Mouse (Mus musculus) brain, adult 2 months (tissue): ENCODE data around the gene Fam129b.

Source experiments
- DNase-seq: peaks from one replicate; pipeline ENCODE4 v3.0.0; 2011; ENCODE audit warnings: low read depth, low spot score

Gene Fam129b

DNA sequence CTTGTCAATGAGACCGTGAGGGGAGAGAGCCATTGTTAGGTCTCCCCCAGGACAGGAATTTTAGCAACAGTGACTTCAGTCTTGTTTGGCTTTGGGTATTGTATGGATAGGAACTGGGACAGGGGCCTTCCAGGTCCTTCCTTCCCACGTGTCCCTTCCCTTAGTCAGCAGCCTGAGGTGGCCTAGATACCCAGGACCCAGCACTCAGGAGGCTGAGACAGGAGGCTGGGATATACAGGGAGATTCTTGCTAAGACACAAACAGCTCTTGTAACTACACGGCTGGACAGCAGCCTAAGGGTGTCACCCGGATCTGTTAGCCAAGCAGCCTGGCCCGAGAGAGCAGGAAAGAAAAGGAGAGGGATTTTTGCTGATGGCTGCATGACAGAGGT lies 16.3 kb upstream of the Fam129b start:
- DNase-seq, result no peak

DNA sequence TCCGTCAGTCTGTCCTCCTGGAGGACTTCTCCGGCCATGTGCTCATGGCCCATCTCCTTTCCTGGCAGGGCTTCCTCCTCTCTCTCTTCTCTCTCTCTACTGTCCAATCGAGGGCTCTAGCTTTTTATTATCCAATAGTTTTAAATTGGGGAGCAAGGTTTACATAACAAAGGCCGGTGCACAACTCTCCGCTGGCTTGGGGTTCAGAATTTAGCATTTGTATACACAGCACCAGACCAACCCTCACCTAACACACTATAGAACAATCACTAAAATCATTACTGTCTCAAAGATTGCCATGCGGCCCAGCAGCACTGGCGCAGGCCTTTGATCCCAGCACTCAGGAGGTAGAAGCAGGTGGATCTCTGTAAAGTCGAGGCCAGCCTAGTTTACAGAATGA lies 15.1 kb upstream of the Fam129b start:
- no peak for DNase-seq

DNA sequence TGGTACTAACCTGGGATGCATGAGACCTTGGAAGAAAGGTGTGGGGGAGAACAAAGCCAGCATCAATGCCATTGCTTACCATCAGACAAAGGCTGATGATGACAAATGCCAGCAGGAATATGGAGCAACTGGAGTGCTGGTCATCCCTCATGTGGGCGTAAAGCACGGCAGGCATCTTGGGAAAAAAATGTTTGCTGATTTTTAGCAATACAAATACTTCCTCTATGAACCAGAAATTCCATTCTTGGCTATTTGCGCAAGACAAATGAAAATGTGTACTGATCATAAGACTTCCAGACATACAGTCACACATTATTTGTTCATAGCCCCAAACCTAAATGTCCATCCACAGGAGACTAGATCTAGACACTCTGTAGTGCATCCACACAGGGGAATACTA lies 12.6 kb upstream of the Fam129b start:
- no peak for DNase-seq

DNA sequence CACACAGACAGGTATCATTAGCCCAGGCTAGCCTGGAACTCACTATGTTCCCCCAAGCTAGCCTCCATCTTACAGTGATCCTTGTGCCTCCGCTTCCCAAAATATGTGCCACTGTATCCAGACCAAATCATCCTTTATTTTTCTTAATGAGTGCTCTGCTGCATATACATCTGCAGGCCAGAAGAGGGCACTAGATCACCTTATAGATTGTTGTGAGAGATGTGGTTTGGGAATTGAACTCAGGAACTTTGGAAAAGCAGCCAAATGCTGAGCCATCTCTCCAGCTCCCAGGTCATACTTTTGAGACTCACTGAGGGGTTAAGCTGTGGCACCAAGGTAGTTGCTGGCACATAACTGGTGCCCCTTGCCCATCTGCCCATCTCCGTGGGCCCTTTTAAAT lies 11.2 kb upstream of the Fam129b start:
- peak; percentile 68 for DNase-seq

DNA sequence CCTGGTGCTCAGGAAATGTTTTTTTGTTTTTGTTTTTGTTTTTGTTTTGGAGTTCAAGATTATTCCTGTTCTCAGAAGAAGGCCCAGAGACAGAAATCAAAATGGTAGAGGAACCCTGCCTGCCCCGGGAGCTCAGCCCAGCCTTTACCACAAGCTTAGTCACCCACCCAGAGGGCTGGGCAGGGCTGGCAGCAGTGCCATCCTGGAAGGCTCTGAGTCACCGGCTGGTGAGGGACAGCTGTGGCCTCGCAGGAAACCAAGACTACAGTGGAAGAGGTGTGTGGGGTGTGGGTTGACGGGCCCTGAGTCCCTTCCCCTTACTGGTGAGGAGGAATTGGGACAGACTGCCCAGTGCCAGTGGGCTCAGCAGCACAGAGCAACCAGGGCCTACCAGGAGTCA lies 8.6 kb upstream of the Fam129b start:
- DNase-seq, result peak; percentile 74

DNA sequence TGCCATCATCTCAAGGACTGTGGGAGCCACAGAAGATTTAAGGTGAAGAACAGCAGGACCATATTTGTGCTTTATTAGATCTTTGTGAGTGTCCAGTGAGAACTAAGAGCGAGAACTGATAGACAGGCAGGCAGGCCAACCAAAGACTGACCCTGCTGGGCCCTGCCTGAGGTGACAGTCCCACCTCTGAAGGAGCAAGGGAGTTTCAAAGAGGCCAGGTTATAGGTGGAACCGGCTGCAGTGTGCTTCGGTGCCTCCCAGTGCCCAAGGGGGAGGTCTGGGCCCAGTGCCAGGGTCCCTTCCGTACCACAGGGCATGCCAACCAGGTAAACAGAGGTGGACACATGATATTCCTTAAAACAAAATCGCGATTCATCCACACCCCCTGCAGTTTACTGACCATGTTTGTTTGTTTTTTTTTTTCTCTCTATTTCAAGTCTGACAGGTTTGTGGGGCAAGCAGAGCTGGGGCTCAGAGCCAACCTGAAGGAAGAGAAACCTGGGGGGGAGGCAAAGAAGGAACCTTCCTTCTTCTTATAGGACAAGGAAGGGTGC lies 6.1 kb upstream of the Fam129b start:
- no peak for DNase-seq

DNA sequence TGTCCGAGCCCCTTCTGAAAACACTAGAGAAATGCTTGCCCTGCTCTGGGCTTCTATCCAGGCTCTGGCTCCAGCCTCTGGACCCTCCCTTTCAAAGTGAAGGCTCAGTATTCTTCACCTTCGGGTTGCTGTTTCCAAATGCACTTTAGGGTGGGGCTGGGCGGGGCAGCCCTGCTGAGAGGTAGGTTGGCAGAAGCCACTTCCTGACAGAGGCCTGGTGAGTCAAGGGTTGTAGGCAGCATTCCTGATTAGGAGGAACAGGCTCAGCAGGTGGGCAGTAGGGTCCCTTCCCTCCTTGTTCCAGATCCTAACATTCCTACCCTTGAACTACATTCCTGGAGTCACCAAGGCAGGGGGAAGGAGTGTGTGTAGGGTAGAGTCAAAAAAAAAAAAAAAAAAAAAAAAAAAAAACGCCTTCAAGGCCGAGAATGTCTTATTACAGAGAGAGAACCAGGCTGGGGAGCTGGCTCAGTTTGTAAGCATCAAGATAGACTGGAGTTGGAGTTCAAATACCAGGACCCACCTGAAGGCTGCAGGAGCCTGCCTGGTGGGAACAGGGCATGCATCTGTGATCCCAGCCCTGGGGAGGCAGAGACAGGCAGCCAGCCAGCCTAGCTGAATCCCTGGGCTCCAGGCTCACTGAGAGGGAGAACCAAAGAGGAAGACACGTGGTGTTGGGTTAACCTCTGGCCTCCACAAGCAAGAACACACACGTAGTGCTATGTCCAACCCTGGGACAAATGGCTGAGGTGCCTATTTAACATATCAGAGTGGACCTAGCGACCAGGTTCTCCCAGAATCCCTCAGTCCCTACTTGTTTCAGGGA lies 5.4 kb upstream of the Fam129b start:
- DNase-seq, result no peak

DNA sequence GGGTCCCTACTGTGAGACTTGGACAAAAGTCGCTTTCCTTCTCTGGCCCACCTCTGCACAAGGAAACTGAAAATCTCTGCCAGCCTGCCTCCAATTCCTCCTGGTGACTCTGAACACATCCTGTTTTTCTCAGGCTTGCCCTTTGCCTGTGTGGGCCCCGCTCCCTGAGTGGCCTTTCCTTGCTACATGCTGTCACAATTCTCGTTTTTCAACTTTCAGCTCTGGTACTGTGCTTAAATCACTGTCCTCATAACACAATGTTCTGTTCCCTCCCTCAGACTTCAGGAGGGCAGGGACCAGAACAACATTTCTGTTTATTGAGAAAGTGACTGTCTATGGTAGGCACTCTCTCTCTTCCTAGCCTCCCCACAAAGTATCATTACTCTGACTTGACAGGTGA lies 1.8 kb upstream of the Fam129b start:
- DNase-seq, result no peak

DNA sequence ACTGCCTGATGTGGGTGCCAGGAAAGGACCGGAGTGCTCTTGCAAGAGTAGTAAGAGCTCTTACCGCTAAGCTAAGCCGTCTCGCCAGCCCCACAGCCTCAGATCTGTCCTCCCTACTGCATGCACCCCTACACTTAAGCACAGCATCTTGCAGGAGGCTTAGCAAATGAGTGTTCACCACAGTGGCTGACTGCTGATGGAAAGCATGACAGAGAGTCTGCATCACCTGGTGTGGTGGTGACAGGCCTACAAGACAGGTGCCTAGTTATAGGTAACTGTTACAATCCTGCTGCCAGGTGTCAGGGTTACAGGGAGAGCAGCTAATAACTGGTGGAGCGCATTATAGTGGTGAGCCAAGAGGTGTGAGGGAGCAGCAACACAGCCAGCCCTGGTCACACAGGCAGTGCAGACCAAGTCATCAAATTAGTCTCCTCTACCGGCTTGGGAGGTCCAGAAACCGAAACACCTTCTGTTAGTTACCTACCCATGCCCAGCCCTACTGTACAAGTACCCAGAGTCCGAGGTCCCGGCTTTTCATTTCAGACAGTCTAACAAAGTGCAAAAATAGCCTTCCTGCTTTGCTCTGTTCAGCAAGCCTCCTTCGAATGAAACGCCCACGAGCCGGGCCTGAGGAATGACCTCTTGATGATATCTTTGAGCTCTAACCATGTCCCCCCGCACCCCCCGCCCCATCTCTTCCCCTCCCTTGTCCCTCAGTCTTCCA lies 801 bp upstream of the Fam129b start:
- peak; percentile 56 for DNase-seq

DNA sequence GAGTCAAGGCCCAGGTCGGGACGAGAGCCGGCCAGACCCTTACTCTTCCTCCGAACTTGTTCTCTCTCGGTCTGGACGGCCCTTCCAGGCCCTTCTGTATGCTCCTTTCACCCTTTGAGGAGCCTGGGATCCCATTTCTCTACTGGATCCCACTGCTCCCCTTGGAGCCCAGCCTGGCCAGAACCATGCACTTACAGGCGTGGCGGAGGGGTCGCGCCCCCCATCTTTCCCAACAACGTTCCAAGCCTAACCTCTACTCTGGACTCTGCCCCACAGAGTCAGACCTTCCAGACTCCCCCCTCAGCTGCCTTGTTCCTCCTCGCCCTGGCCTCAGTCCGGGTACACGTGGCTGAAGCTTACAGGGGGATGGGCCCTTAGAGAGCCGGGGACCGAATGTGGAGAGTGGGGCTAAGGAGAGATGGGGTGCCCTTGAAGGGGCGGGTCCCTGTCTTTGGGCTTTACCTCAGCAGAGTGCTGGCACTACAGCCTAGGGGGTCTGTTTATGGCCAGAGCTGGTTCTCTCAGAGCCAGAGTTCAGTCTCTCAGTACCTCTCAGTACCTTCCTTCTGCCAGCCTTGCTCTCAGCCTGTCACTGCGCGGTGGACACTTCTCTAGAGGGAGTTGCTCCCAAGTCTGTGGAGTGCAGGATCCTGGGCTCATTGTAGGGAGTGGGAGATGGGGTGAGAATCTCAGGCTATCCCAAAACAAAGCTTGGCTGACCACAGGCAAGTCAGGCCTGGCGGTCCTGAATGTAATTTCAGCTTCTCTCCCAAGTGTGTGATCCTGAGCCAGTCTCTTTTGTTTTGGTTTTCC lies 782 bp downstream of the Fam129b start:
- DNase-seq, result no peak

DNA sequence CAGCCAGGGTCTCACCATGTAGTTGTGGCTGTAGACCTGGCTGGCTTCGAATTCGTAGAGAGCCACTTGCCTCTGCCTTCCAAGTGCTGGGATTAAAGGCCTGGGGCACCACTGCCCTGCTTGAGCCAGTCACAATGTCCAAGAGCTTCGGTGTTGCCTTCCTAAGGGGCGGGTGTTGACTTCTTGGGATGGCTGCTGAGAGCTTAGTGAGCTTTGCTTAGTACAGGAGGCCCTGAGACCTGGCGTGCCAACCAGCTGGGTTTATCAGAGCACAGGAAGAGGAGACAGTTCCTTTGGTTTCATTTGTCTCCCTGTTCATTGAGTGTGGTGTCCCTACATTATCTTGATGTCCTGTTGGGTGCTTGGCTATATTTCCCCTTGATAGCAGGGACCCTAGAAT lies 1.4 kb downstream of the Fam129b start:
- DNase-seq, result no peak

DNA sequence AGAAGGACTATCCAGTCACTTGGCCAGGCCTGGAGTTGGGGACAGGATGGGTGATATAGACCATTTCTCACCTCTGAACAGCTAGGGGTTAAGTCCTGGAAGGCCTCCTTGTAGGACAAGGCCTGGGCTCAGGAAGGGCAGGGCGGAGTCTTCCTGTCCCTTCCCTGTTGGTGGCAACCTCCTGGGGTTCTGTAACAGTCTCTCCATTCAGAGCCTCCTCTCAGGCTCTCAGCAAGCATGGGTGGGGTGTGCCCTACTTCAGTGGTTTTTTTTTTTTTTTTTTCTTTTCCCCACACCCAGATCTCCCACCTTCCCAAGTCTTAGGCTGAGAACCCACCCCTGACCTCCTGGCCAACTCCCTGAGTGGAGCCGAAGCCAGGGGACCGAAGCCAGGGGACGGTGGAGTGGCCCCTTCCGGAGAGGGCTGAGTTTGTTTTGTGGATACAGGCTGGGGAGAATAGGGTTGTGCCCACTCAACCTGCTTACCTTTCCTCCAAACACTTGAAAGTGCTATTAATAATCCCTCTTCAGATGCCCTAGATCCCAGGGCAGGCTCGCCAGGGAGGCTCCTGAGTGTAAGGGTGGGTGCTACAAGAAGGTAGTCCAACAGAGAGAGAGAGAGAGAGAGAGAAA lies 2.0 kb downstream of the Fam129b start:
- no peak for DNase-seq

DNA sequence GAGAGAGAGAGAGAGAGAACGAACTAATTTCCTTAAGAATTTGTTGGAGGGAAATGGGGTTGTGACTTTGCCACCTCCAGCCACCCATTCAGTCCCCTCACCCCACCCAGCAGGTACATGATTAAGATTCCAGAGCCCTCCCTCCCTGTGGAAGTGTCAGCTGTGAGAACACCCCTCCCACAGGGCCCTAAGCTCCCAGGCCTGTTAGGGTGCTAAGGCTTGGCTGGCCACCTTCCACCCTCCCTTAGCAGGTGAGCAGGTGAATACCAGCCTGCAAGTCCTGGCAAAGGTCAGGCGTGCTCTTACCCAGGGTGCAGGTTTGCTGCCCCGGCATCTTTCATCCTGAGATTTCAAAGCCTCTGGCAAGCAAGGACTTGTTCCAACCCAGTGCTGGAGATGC lies 2.5 kb downstream of the Fam129b start:
- DNase-seq, result no peak

DNA sequence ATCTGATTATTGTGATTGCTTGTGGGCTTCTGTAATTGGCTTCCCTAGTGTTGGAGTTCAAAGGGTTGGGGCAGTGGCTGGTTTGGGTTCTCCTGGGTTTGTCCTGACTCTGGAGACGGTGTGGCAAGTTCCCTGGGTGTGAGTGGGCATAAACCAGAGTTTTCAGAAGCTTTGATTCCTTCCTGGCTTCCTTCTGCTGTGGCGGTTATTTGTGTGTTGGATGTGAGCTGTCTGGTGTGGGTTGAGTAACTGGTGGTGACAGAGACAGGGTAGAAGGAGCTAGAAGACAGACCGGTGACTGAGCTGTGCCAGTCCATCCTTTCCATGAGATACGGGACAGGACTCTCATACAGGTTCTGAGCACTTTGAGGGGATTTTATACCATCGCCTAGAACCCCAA lies 3.7 kb downstream of the Fam129b start:
- peak; percentile 52 for DNase-seq

DNA sequence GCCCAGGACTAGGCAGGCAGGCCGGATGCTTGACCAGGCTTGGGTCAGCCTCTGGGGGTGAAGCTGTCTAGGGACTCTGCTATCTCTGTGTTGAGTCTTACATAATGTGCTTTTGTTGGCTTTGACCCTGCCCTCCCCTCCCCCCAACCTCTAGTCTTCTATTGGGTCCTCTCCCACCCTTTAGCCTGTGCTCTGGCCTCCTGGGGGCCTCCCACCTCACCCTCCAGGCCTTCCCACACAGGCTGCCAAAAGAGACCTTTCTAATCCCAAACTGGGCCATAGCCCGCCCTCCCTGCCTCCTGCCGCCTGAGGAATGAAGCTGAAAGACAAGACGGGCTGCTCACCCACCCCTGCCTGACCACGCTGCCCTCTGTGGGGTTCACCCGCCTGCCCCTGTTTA lies 5.1 kb downstream of the Fam129b start:
- no peak for DNase-seq

DNA sequence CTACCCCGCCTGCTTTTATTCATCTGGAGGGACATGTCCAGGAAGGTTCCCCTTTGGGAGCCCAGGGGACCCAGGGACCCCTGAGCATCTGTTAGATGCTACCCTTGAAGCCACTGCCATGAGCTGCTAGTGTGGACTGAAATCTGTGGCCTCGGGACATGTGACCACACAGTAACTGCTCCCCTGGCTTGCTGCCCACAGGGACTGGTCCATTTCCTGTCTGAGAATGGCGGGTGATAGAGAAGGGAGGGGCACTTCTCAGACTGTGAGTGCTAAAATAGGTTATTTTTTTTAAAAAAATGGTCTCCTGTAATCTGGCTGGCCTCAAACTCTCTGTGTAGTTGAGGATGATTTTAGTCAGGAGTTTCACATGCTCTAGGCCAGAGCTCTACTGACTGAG lies 5.8 kb downstream of the Fam129b start:
- peak; percentile 73 for DNase-seq

DNA sequence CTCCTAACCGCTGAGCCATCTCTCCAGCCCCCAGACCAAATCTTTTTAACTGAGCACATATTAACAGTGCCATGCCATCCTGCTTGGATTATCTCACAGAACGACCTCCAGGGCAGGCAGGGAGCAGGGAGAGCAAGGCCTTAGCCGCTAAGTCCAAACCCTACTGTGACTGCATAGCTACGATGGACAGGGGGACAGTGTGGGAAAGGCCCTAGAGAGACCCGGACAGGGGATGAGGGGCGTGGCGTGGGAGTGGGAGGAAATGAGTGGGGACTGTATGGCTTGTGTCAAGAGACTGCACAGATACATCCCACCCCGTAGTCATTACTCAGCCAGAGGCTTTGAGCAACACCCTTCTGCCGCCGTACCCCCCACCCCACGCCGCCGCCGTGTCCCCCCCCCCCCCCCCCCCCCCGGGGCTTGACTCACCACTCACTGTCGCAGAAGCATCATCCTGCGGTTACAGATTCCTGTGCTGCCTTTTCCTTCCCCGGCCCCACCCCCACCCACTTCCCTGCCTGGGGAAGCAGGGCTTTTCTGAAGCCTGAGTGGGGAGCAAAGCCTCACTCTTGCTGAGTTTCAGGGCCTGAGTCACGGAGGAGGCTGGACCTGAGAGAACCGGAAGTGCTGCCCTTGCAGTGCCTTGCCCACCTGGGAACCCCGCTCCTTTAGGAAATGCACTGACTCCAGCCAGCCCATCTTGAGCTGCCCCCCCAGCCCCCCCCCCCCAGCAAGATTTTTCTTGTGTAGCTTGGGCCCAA lies 6.5 kb downstream of the Fam129b start:
- DNase-seq, result peak; percentile 83

DNA sequence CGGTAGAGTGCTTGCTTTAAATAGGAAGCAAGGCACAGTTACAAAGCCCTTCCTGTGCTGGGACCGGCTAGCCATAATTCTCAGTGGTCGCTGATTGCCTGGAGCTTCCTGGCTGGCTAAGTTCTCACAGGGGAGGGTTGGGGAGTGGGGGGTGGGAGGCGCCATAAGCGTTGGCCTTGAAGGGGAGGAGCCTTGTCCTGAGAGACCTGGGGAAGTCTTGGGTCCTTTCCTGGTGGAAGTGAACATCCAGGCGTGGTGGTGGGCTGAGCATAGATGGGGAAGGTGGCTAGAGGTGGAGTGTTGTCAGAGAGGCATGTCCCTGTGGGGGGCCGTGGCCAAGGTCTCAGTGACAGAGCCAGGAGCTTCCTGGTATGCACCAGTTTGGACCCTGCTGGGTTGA lies 8.8 kb downstream of the Fam129b start:
- no peak for DNase-seq

DNA sequence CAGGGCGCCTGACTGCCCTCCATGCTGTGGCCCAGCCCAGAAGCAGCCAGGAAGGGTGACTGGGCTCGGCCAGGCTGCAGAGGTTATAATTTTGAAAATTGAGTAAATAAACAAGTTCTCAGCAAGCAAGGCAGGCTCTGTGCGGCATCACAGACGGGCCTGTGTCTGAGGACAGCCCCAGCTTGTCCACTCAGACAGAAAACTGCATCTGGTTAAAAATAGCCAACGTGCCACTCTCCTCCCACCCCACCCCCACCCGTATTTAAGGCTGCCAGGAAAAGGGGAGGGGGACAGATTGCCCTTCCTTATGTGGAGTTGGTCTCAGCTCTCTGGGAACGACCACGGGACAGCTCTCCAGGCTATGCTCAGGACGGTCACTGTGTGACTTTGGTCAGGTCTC lies 12.1 kb downstream of the Fam129b start:
- DNase-seq, result no peak

DNA sequence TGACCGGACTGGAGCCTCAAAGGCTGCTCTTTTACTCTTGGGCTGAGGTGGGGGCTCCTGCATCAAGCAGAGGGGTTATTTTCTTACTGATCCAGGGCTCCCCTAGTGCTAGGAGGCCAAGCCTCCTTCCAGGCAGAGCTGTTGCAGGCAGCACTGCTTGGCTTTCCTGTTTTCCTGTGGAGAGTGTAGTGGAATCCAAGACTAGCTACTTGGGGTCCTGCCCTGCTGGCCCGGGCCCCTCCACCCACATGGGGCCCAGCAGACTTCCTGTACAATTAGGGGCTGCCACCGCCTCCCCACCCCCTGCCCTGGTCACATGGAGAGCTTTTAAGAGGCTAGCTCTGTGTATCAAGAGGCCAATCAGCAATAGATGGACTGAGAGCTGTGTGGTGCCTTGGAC lies 12.6 kb downstream of the Fam129b start:
- DNase-seq, result no peak

DNA sequence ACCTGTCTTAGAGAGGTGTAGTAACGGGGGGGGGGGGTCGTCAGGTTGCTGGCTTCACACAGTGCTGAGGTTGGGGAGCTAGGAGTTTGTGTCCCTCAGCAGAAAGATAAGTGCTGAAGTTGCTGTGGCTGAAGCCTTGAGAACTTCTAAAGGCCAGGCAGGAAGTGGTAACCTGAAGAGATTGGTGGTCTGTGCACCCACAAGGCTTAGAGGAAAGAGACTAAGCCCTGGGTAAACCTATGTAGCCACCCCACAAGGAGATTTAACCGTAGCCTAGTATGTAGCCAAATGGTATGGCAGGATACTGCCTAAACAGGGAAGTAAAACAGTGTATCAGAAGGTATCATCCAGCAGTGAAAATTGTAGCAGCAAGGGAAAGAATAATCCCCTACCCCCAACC lies 14.4 kb downstream of the Fam129b start:
- no peak for DNase-seq
